Mouse (Mus musculus): ENCODE results near the gene Gm3250. TPM values are rescaled to one million over a fixed set of nuclear protein-coding genes. Genes with fewer than 3 reads are reported as not detected.
"Not testable (repeated sequence)": the region's sequence is repeated elsewhere in the genome, so short reads cannot be mapped to it uniquely, and the experiment has no call there.

Gm3250 gene
- polyA plus RNA-seq, 1 experiment = not detected

- WGBS = 56% methylated on average over 5 of the region's 5 CpGs
- H3K4me1 ChIP-seq (ENCODE audit: control insufficient read depth, insufficient read depth, low read length); DNase-seq; H3K4me3 ChIP-seq (replicated peaks; ENCODE audit: extremely low read depth, low read depth, low read length): not testable (repeated sequence)
Observed at GRCm38 (mm10) chr10:77741924-77742688, 40.2 kb downstream of the Gm3250 start, which contains the start of gene Gm18596. Gm18596 (minus strand) TSS chr10:77742638.

GRCm38 (mm10) chr10:77738929-77739328 lies 43.4 kb downstream of the Gm3250 start:
- H3K4me3 ChIP-seq (replicated peaks; ENCODE audit: extremely low read depth, low read depth, low read length) = no peak overlapping the region
- 77% methylated on average over 4 of the region's 4 CpGs for WGBS
- no peak for DNase-seq
- H3K4me1 ChIP-seq (ENCODE audit: control insufficient read depth, insufficient read depth, low read length) = no peaks in the 10 kb centered on the region
- TF ChIP-seq POLR2A (IDR thresholded peaks at IDR 0.05; ENCODE audit: borderline replicate concordance, extremely low read depth, low read depth, low read length) (no peak), CTCF (IDR thresholded peaks at IDR 0.05; ENCODE audit: insufficient read depth, low read length) (no peak)

DNA sequence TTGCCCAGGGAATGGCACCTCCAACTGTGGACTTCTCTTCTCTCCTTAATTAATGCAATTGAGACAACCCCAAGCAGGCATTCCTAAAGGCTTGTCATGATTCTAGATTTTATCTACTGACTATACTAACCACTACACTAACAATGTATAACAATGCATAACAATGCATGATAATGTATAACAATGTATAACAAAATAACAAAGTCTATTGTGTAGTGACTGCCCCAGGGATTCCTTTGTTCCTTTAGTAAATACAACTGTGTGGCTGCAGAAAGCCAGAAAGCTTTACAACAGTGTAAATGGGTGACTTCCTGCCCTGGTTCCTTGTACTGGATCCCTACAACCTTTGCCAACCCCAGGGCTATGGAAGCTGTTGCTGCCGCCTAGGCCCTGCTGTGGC lies 46.4 kb downstream of the Gm3250 start:
- TF ChIP-seq CTCF (IDR thresholded peaks at IDR 0.05; ENCODE audit: insufficient read depth, low read length) = no peak
- TF ChIP-seq POLR2A (IDR thresholded peaks at IDR 0.05; ENCODE audit: borderline replicate concordance, extremely low read depth, low read depth, low read length) = no peak
- no peaks in the 10 kb centered on the region for H3K4me1 ChIP-seq (ENCODE audit: control insufficient read depth, insufficient read depth, low read length)
- WGBS = 88% methylated on average over 1 of the region's 1 CpGs
- no peak for DNase-seq
- no peak overlapping the region for H3K4me3 ChIP-seq (replicated peaks; ENCODE audit: extremely low read depth, low read depth, low read length)

Other genes with a start within 250 kb of the Gm3250 start
- 199 and 223 TPM in 2 replicates for gene Pttg1ip, start 200.8 kb downstream of the Gm3250 start, polyA plus RNA-seq (2012; rRNA removed)
- 201 and 261 TPM in 2 replicates for gene Sumo3, start 176.4 kb downstream of the Gm3250 start, polyA plus RNA-seq (2012; rRNA removed)
- not detected in 2 replicates for gene Gm49325, start 176.3 kb downstream of the Gm3250 start, polyA plus RNA-seq (2012; rRNA removed)
- gene Ube2g2, start 160.3 kb downstream of the Gm3250 start, polyA plus RNA-seq (2012; rRNA removed) = 41.6 and 54.2 TPM in 2 replicates
- gene Tspear, start 96.0 kb downstream of the Gm3250 start, polyA plus RNA-seq (2012; rRNA removed) = 0.06 and 0.43 TPM in 2 replicates
- not detected in 2 replicates for gene Gm19402, start 91.8 kb downstream of the Gm3250 start, polyA plus RNA-seq (2012; rRNA removed)
- not detected in 2 replicates for gene Gm9508, start 85.3 kb downstream of the Gm3250 start, polyA plus RNA-seq (2012; rRNA removed)
- gene Gm10272, start 75.9 kb downstream of the Gm3250 start, polyA plus RNA-seq (2012; rRNA removed) = not detected in 2 replicates
- not detected in 2 replicates for gene Gm10024, start 71.1 kb downstream of the Gm3250 start, polyA plus RNA-seq (2012; rRNA removed)
- 1.4 TPM in 1 of 2 replicates, not detected in the other for gene Gm10142, start 66.7 kb downstream of the Gm3250 start, polyA plus RNA-seq (2012; rRNA removed)
- gene Krtap12-1, start 61.9 kb downstream of the Gm3250 start, polyA plus RNA-seq (2012; rRNA removed) = 0.86 TPM in 1 of 2 replicates, not detected in the other
- not detected in 2 replicates for gene Gm10100, start 56.1 kb downstream of the Gm3250 start, polyA plus RNA-seq (2012; rRNA removed)
- gene Gm18596, start 39.9 kb downstream of the Gm3250 start, polyA plus RNA-seq (2012; rRNA removed) = not detected in 2 replicates
- gene Gm9736, start 31.2 kb downstream of the Gm3250 start, polyA plus RNA-seq (2012; rRNA removed) = not detected in 2 replicates
- gene Gm3233, start 22.9 kb downstream of the Gm3250 start, polyA plus RNA-seq (2012; rRNA removed) = not detected in 2 replicates
- not detected in 2 replicates for gene Gm3238, start 11.2 kb downstream of the Gm3250 start, polyA plus RNA-seq (2012; rRNA removed)
- not detected in 2 replicates for gene Gm7138, start 5.6 kb downstream of the Gm3250 start, polyA plus RNA-seq (2012; rRNA removed)
- not detected in 2 replicates for gene Gm7137, start 5.7 kb upstream of the Gm3250 start, polyA plus RNA-seq (2012; rRNA removed)
- not detected in 2 replicates for gene Gm9639, start 12.5 kb upstream of the Gm3250 start, polyA plus RNA-seq (2012; rRNA removed)
- not detected in 2 replicates for gene Gm19668, start 16.6 kb upstream of the Gm3250 start, polyA plus RNA-seq (2012; rRNA removed)
- not detected in 2 replicates for gene Gm9507, start 29.3 kb upstream of the Gm3250 start, polyA plus RNA-seq (2012; rRNA removed)
- gene Gm2696, start 32.1 kb upstream of the Gm3250 start, polyA plus RNA-seq (2012; rRNA removed) = not detected in 2 replicates
- gene Krtap10-4, start 44.6 kb upstream of the Gm3250 start, polyA plus RNA-seq (2012; rRNA removed) = not detected in 2 replicates
- not detected in 2 replicates for gene Krtap10-10, start 53.4 kb upstream of the Gm3250 start, polyA plus RNA-seq (2012; rRNA removed)
- gene Gm36176, start 64.3 kb upstream of the Gm3250 start, polyA plus RNA-seq (2012; rRNA removed) = not detected in 2 replicates
- gene Gm10318, start 70.3 kb upstream of the Gm3250 start, polyA plus RNA-seq (2012; rRNA removed) = not detected in 2 replicates
- gene Gm3285, start 79.4 kb upstream of the Gm3250 start, polyA plus RNA-seq (2012; rRNA removed) = not detected in 2 replicates
- 0.77 and 0.93 TPM in 2 replicates for gene Lrrc3, start 120.0 kb upstream of the Gm3250 start, polyA plus RNA-seq (2012; rRNA removed)
- 2.2 and 3.9 TPM in 2 replicates for gene Trpm2, start 188.0 kb upstream of the Gm3250 start, polyA plus RNA-seq (2012; rRNA removed)
- 46.6 and 46.9 TPM in 2 replicates for gene 1810043G02Rik, start 196.0 kb upstream of the Gm3250 start, polyA plus RNA-seq (2012; rRNA removed)
- gene Pfkl, start 227.5 kb upstream of the Gm3250 start, polyA plus RNA-seq (2012; rRNA removed) = 55.8 and 70.0 TPM in 2 replicates

Data from lung, adult 2 months (tissue).